Mouse (Mus musculus): ENCODE results near the gene Clic5.

DNA sequence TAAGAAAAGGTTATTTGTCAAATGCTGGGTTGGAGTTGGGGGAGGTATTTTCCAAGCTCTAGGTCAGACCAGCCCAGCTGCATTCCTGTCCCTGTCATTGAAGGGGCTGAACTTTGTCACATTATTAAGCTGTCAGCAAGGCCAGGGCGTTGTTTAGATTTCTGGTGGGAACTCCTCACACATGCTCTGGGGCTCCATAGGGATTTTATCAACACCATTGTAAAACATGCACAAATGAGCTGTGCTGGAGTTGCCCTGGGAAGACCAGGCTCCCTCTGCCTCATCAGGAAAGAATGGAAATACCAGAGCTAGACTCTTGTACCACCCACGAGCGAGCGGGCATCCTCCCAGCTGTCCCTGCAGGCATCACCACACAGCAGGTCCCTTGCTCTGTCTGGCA lies 112.3 kb downstream of the Clic5 start:
- TF ChIP-seq POLR2A (IDR thresholded peaks at IDR 0.05; ENCODE audit: borderline replicate concordance, extremely low read depth, insufficient read depth, insufficient read length, poor library complexity, severe bottlenecking) (no peak), CTCF (IDR thresholded peaks at IDR 0.05; ENCODE audit: borderline replicate concordance, extremely low read depth, insufficient read depth, insufficient read length) (no peak)
